Mouse (Mus musculus) lung, adult 2 months (tissue): ENCODE data around the gene Lyrm7.

ENCODE experiments used
- CTCF ChIP-seq: fragments of 200-500 bp; IDR thresholded peaks from 2 replicates; pipeline ENCODE4 v1.5.1; 2011; ENCODE audit warnings: mild to moderate bottlenecking, low read length, control low read depth; ENCODE audit not compliant: insufficient read depth
- POLR2A ChIP-seq: fragments of 200-500 bp; IDR thresholded peaks from 2 replicates; pipeline ENCODE4 v1.6.1; 2011; ENCODE audit warnings: low read depth, mild to moderate bottlenecking, control low read depth, low read length, borderline replicate concordance; ENCODE audit errors: extremely low read depth

GRCm38 (mm10) chr11:54897470-54897869, 36.8 kb upstream of the Lyrm7 start:
- TF ChIP-seq CTCF (no peak), POLR2A (no peak)
